Mouse (Mus musculus) cortical plate, adult 2 months (tissue): ENCODE measurements around the gene Slit3.

Experiments
- CTCF ChIP-seq: fragments of 200-500 bp; IDR thresholded peaks from 2 replicates; pipeline ENCODE4 v1.5.1; 2011; ENCODE audit warnings: mild to moderate bottlenecking, control low read depth, low read length; ENCODE audit not compliant: insufficient read depth; ENCODE audit errors: extremely low read depth
- POLR2A ChIP-seq: fragments of 200-500 bp; IDR thresholded peaks from 2 replicates; pipeline ENCODE4 v1.6.1; 2011; ENCODE audit warnings: mild to moderate bottlenecking, low read length, control low read depth; ENCODE audit not compliant: insufficient read depth; ENCODE audit errors: extremely low read depth

GRCm38 (mm10) chr11:35559386-35559785 is 438.4 kb downstream of the Slit3 start:
- TF ChIP-seq CTCF (no peak), POLR2A (no peak)
